Mouse (Mus musculus) macrophage (primary cell): ENCODE data around the gene Ppp1r14d. TPM values are rescaled to one million over a fixed set of nuclear protein-coding genes. Genes with fewer than 3 reads are reported as not detected.

ENCODE experiments used
- H3K27ac ChIP-seq: fragments of 350-480 bp; formaldehyde crosslinking; 2 replicates; pipeline ENCODE4 v1.9.0; 2021
- H3K36me3 ChIP-seq: fragments of 350-480 bp; formaldehyde crosslinking; 2 replicates; pipeline ENCODE4 v1.9.0; 2021; ENCODE audit errors: inconsistent target
- H3K4me3 ChIP-seq: fragments of 350-480 bp; formaldehyde crosslinking; 2 replicates; pipeline ENCODE4 v1.9.0; 2021; ENCODE audit errors: inconsistent target
- H3K79me2 ChIP-seq: fragments of 350-480 bp; formaldehyde crosslinking; 2 replicates; pipeline ENCODE4 v1.9.0; 2021; ENCODE audit errors: inconsistent target
- WGBS: methylation state at CpG from one replicate; pipeline ENCODE4 v1.1.7; 2026; ENCODE audit warnings: inconsistent platforms; ENCODE audit not compliant: missing documents; 5-methylcytosine and 5-hydroxymethylcytosine counted together
- polyA plus RNA-seq: library from polyadenylated mRNA; stranded (reverse); fragments of 250-400 nt; gene quantifications from 3 replicates; pipeline ENCODE4 v1.2.4, GENCODE M21; 2018; ENCODE audit warnings: inconsistent platforms

Gene Ppp1r14d
- polyA plus RNA-seq, 1 experiment from 2014 or later: not detected

- Histone ChIP-seq H3K79me2 (peaks cover 67% of the 10 kb centered on the region; the same call in 1 of the 2 replicates), H3K36me3 (no peaks in the 10 kb centered on the region), H3K4me3 (no peak overlapping the region), H3K27ac (no peak overlapping the region)
- 98% methylated on average over 3 of the region's 3 CpGs for WGBS
Observed at GRCm38 (mm10) chr2:119198934-119199333, 30.8 kb downstream of the Ppp1r14d start.

GRCm38 (mm10) chr2:119198049-119198448 lies 31.7 kb downstream of the Ppp1r14d start:
- WGBS: 100% methylated on average over 1 of the region's 1 CpGs
- Histone ChIP-seq H3K79me2 (peaks cover 61% of the 10 kb centered on the region; the same call in 1 of the 2 replicates), H3K27ac (no peak overlapping the region), H3K36me3 (no peaks in the 10 kb centered on the region), H3K4me3 (no peak overlapping the region)

GRCm38 (mm10) chr2:119197493-119197892 lies 32.2 kb downstream of the Ppp1r14d start:
- Histone ChIP-seq H3K4me3 (no peak overlapping the region), H3K36me3 (no peaks in the 10 kb centered on the region), H3K79me2 (peaks cover 55% of the 10 kb centered on the region; the same call in 1 of the 2 replicates), H3K27ac (no peak overlapping the region)
- WGBS: 89% methylated on average over 1 of the region's 1 CpGs

- Histone ChIP-seq H3K4me3 (no peak overlapping the region), H3K36me3 (no peaks in the 10 kb centered on the region), H3K27ac (no peak overlapping the region), H3K79me2 (peaks cover 47% of the 10 kb centered on the region; the same call in 1 of the 2 replicates)
- 92% methylated on average over 4 of the region's 4 CpGs for WGBS
Observed at GRCm38 (mm10) chr2:119196316-119197108, 33.2 kb downstream of the Ppp1r14d start.

GRCm38 (mm10) chr2:119194140-119194539 lies 35.6 kb downstream of the Ppp1r14d start:
- Histone ChIP-seq H3K79me2 (peaks cover 27% of the 10 kb centered on the region; the same call in 1 of the 2 replicates), H3K4me3 (no peak overlapping the region), H3K36me3 (no peaks in the 10 kb centered on the region), H3K27ac (no peak overlapping the region)
- WGBS: 98% methylated on average over 5 of the region's 5 CpGs

GRCm38 (mm10) chr2:119190969-119191368 lies 38.7 kb downstream of the Ppp1r14d start:
- WGBS: 92% methylated on average over 5 of the region's 5 CpGs
- H3K36me3 ChIP-seq: peaks cover 5% of the 10 kb centered on the region; the same call in 1 of the 2 replicates
- H3K4me3 ChIP-seq: no peak overlapping the region
- H3K27ac ChIP-seq: no peak overlapping the region
- peaks cover 8% of the 10 kb centered on the region; the same call in 1 of the 2 replicates for H3K79me2 ChIP-seq

- Histone ChIP-seq H3K27ac (no peak overlapping the region), H3K4me3 (no peak overlapping the region)
- WGBS: 5% methylated on average over 15 of the region's 15 CpGs
Observed at GRCm38 (mm10) chr2:119189029-119189710, 40.5 kb downstream of the Ppp1r14d start.

GRCm38 (mm10) chr2:119182914-119183313 lies 46.8 kb downstream of the Ppp1r14d start:
- peaks cover 59% of the 10 kb centered on the region; the same call in 1 of the 2 replicates for H3K36me3 ChIP-seq
- no peak overlapping the region for H3K27ac ChIP-seq
- no peak overlapping the region for H3K4me3 ChIP-seq
- 94% methylated on average over 7 of the region's 7 CpGs for WGBS
- H3K79me2 ChIP-seq: no peaks in the 10 kb centered on the region

More at GRCm38 (mm10) chr2:119189029-119189710, 40.5 kb downstream of the Ppp1r14d start:
- Histone ChIP-seq H3K79me2 (peaks cover 5% of the 10 kb centered on the region; the same call in 1 of the 2 replicates), H3K36me3 (peaks cover 19% of the 10 kb centered on the region; the same call in 1 of the 2 replicates)

GRCm38 (mm10) chr2:119177384-119177939 lies 52.2 kb downstream of the Ppp1r14d start:
- Histone ChIP-seq H3K4me3 (no peak overlapping the region), H3K27ac (no peak overlapping the region), H3K36me3 (peaks cover 26% of the 10 kb centered on the region; the same call in 1 of the 2 replicates), H3K79me2 (no peaks in the 10 kb centered on the region)
- 83% methylated on average over 5 of the region's 5 CpGs for WGBS

GRCm38 (mm10) chr2:119176761-119177160 lies 52.9 kb downstream of the Ppp1r14d start:
- 93% methylated on average over 3 of the region's 3 CpGs for WGBS
- no peak overlapping the region for H3K4me3 ChIP-seq
- no peak overlapping the region for H3K27ac ChIP-seq

GRCm38 (mm10) chr2:119175614-119176013 lies 54.1 kb downstream of the Ppp1r14d start:
- H3K36me3 ChIP-seq: peaks cover 23% of the 10 kb centered on the region; the same call in 1 of the 2 replicates
- 84% methylated on average over 6 of the region's 6 CpGs for WGBS
- no peak overlapping the region for H3K27ac ChIP-seq
- no peaks in the 10 kb centered on the region for H3K79me2 ChIP-seq
- no peak overlapping the region for H3K4me3 ChIP-seq

More at GRCm38 (mm10) chr2:119176761-119177160, 52.9 kb downstream of the Ppp1r14d start:
- H3K36me3 ChIP-seq: peaks cover 26% of the 10 kb centered on the region; the same call in 1 of the 2 replicates
- no peaks in the 10 kb centered on the region for H3K79me2 ChIP-seq

- Histone ChIP-seq H3K79me2 (no peaks in the 10 kb centered on the region), H3K27ac (no peak overlapping the region), H3K4me3 (no peak overlapping the region), H3K36me3 (peaks cover 16% of the 10 kb centered on the region; the same call in 1 of the 2 replicates)
- 97% methylated on average over 14 of the region's 14 CpGs for WGBS
Observed at GRCm38 (mm10) chr2:119174866-119175265, 54.8 kb downstream of the Ppp1r14d start.

GRCm38 (mm10) chr2:119173991-119174651 lies 55.6 kb downstream of the Ppp1r14d start, which contains the start of gene Gm14137:
Gm14137 (plus strand) TSS chr2:119174509.
- 85% methylated on average over 8 of the region's 8 CpGs for WGBS
- Histone ChIP-seq H3K27ac (no peak within 1 kb of the TSS), H3K36me3 (peaks cover 8% of the 10 kb centered on the region; the same call in 1 of the 2 replicates), H3K79me2 (no peaks in the 10 kb centered on the region), H3K4me3 (no peak within 1 kb of the TSS)
